Mouse (Mus musculus) limb, embryonic 14.5 days (tissue): ENCODE measurements around the gene Cs. TPM values are rescaled to one million over a fixed set of nuclear protein-coding genes. Genes with fewer than 3 reads are reported as not detected.

ENCODE experiments used
- ATAC-seq: fragments of 200-750 bp; cut with Nextera tagmentation; 2 replicates; pipeline ENCODE4 v1.8.0; 2017; ENCODE audit warnings: low read depth, moderate number of reproducible peaks, moderate TSS enrichment; ENCODE audit not compliant: low FRiP score
- DNase-seq: peaks from one replicate; pipeline ENCODE4 v3.0.0-alpha.2; 2015; ENCODE audit warnings: low spot score
- H3K27ac ChIP-seq: fragments of 300-500 bp; sonication (generic); replicated peaks from 2 replicates; pipeline ENCODE4 v1.5.1; 2014; ENCODE audit warnings: low read depth, mild to moderate bottlenecking, low read length, moderate library complexity, mixed read lengths
- H3K27me3 ChIP-seq: fragments of 300-500 bp; sonication (generic); 2 replicates; pipeline ENCODE4 v1.6.1; 2014; ENCODE audit warnings: low read length, mixed read lengths; ENCODE audit not compliant: control insufficient read depth, insufficient read depth
- H3K36me3 ChIP-seq: fragments of 300-500 bp; sonication (generic); 2 replicates; pipeline ENCODE4 v1.6.1; 2014; ENCODE audit warnings: mild to moderate bottlenecking, low read length, moderate library complexity, mixed read lengths; ENCODE audit not compliant: control insufficient read depth, insufficient read depth
- H3K4me1 ChIP-seq: fragments of 300-500 bp; sonication (generic); 2 replicates; pipeline ENCODE4 v1.6.1; 2014; ENCODE audit warnings: antibody characterized with exemption, low read length, mixed read lengths; ENCODE audit not compliant: control insufficient read depth, insufficient read depth
- H3K4me2 ChIP-seq: fragments of 300-500 bp; sonication (generic); replicated peaks from 2 replicates; pipeline ENCODE4 v1.6.1; 2014; ENCODE audit warnings: low read depth, mild to moderate bottlenecking, low read length, moderate library complexity; ENCODE audit not compliant: severe bottlenecking
- H3K4me3 ChIP-seq: fragments of 300-500 bp; sonication (generic); replicated peaks from 2 replicates; pipeline ENCODE4 v1.5.1; 2014; ENCODE audit warnings: low read length
- H3K9ac ChIP-seq: fragments of 300-500 bp; sonication (generic); 2 replicates; pipeline ENCODE4 v1.6.1; 2014; ENCODE audit warnings: mild to moderate bottlenecking, low read depth, low read length, moderate library complexity; ENCODE audit not compliant: severe bottlenecking
- H3K9me3 ChIP-seq: fragments of 300-500 bp; sonication (generic); 2 replicates; pipeline ENCODE4 v1.6.1; 2016; ENCODE audit warnings: low read length; ENCODE audit not compliant: control insufficient read depth
- POLR2A ChIP-seq: fragments of 200-500 bp; IDR thresholded peaks from 2 replicates; pipeline ENCODE4 v1.8.0; 2012; ENCODE audit warnings: inconsistent platforms, mild to moderate bottlenecking, moderate library complexity, borderline replicate concordance; ENCODE audit not compliant: insufficient read depth, insufficient read length; ENCODE audit errors: extremely low read depth
- WGBS: fragments of 180-500 bp; shearing (Covaris S2); extraction: QIAGEN DNeasy Blood & Tissue Kit; methylation state at CpG from one replicate; pipeline ENCODE4 v1.1.7; 2014; 5-methylcytosine and 5-hydroxymethylcytosine counted together
- polyA plus RNA-seq, 2 experiments: library from polyadenylated mRNA; depleted of rRNA in 1 of 2; stranded (reverse) in 1 of 2; unstranded in 1 of 2; fragments of >200 nt; fragmentation: Nextera tagmentation in 1 of 2; extraction: Ambion mirVana in 1 of 2; gene quantifications; 2 replicates each; pipeline versions ENCODE4 v1.2.1 to v1.2.3; 2012 to 2014

Cs gene
- polyA plus RNA-seq, 2 experiments = 131 to 174 TPM

- peak overlapping the region; percentile 66 for H3K4me3 ChIP-seq
- H3K9ac ChIP-seq = peak overlapping the region; percentile 77
- no peak for TF ChIP-seq POLR2A
- no peaks in the 10 kb centered on the region for H3K27me3 ChIP-seq
- H3K4me2 ChIP-seq = peak overlapping the region; percentile 77
- no peaks in the 10 kb centered on the region for H3K9me3 ChIP-seq
- no peak for DNase-seq
- 9% methylated on average over 9 of the region's 9 CpGs for WGBS
- H3K4me1 ChIP-seq = peaks cover 4% of the 10 kb centered on the region
- peaks cover 12% of the 10 kb centered on the region; the same call in 1 of the 2 replicates for H3K36me3 ChIP-seq
- peak overlapping the region; percentile 91 for H3K27ac ChIP-seq
- no peak for ATAC-seq
These were observed 31.6 kb downstream of the Cs start for GRCm38 (mm10) chr10:128369218-128369543.

- no peaks in the 10 kb centered on the region for H3K9me3 ChIP-seq
- peak overlapping the region; percentile 66; the same call in 1 of the 2 replicates for H3K4me3 ChIP-seq
- H3K27ac ChIP-seq = peak overlapping the region; percentile 91; the same call in 1 of the 2 replicates
- H3K9ac ChIP-seq = peak overlapping the region; percentile 77; the same call in 1 of the 2 replicates
- 0 out of 2 replicates have a peak, but pooled peaks cover 8% of the 10 kb centered on the region for H3K36me3 ChIP-seq
- H3K4me2 ChIP-seq = peak overlapping the region; percentile 77
- DNase-seq (no peak), ATAC-seq (no peak)
- H3K4me1 ChIP-seq = peaks cover 4% of the 10 kb centered on the region
- no peak for TF ChIP-seq POLR2A
- H3K27me3 ChIP-seq = no peaks in the 10 kb centered on the region
- 84% methylated on average over 6 of the region's 6 CpGs for WGBS
These were observed 32.1 kb downstream of the Cs start for GRCm38 (mm10) chr10:128369599-128369998.

GRCm38 (mm10) chr10:128370021-128370420, 32.5 kb downstream of the Cs start:
- 70% methylated on average over 5 of the region's 6 CpGs for WGBS
- H3K27ac ChIP-seq = no peak overlapping the region
- H3K4me3 ChIP-seq = no peak overlapping the region
- peaks cover 4% of the 10 kb centered on the region for H3K4me1 ChIP-seq
- H3K27me3 ChIP-seq = no peaks in the 10 kb centered on the region
- DNase-seq (no peak), ATAC-seq (no peak)
- no peaks in the 10 kb centered on the region for H3K9me3 ChIP-seq
- no peak for TF ChIP-seq POLR2A
- no peak overlapping the region for H3K4me2 ChIP-seq
- H3K36me3 ChIP-seq = 0 out of 2 replicates have a peak, but pooled peaks cover 7% of the 10 kb centered on the region
- no peak overlapping the region for H3K9ac ChIP-seq

GRCm38 (mm10) chr10:128370601-128371000, 33.1 kb downstream of the Cs start:
- Histone ChIP-seq H3K4me2 (no peak overlapping the region), H3K9me3 (no peaks in the 10 kb centered on the region), H3K4me3 (no peak overlapping the region), H3K9ac (no peak overlapping the region), H3K27me3 (no peaks in the 10 kb centered on the region), H3K36me3 (0 out of 2 replicates have a peak, but pooled peaks cover 3% of the 10 kb centered on the region), H3K4me1 (peaks cover 4% of the 10 kb centered on the region), H3K27ac (no peak overlapping the region)
- DNase-seq (no peak), ATAC-seq (no peak)
- 27% methylated on average over 4 of the region's 4 CpGs for WGBS
- no peak for TF ChIP-seq POLR2A

GRCm38 (mm10) chr10:128372142-128372541, 34.6 kb downstream of the Cs start:
- Histone ChIP-seq H3K27ac (no peak overlapping the region), H3K4me3 (no peak overlapping the region), H3K4me2 (no peak overlapping the region), H3K9me3 (no peaks in the 10 kb centered on the region), H3K27me3 (no peaks in the 10 kb centered on the region), H3K4me1 (peaks cover 10% of the 10 kb centered on the region), H3K36me3 (no peaks in the 10 kb centered on the region), H3K9ac (no peak overlapping the region)
- DNase-seq (no peak), ATAC-seq (no peak)
- WGBS = 82% methylated on average over 5 of the region's 5 CpGs
- TF ChIP-seq POLR2A = no peak
